Mouse (Mus musculus) limb, embryonic 12.5 days (tissue): Measurements from ENCODE around the gene Ntf3. TPM values are rescaled to one million over a fixed set of nuclear protein-coding genes. Genes with fewer than 3 reads are reported as not detected.

ENCODE experiments used
- ATAC-seq: fragments of 200-750 bp; cut with Nextera tagmentation; 2 replicates; pipeline ENCODE4 v1.8.0; 2017; ENCODE audit warnings: low read depth, moderate TSS enrichment; ENCODE audit not compliant: insufficient number of reproducible peaks, insufficient read depth, low FRiP score, low TSS enrichment
- H3K27ac ChIP-seq: fragments of 300-500 bp; sonication (generic); 2 replicates; pipeline ENCODE4 v1.5.1; 2016; ENCODE audit warnings: mild to moderate bottlenecking, moderate library complexity
- H3K27me3 ChIP-seq: fragments of 300-500 bp; sonication (generic); 2 replicates; pipeline ENCODE4 v1.6.1; 2016; ENCODE audit warnings: mild to moderate bottlenecking, moderate library complexity
- H3K36me3 ChIP-seq: fragments of 300-500 bp; sonication (generic); 2 replicates; pipeline ENCODE4 v1.6.1; 2016; ENCODE audit warnings: mild to moderate bottlenecking, moderate library complexity
- H3K4me1 ChIP-seq: fragments of 300-500 bp; sonication (generic); replicated peaks from 2 replicates; pipeline ENCODE4 v1.6.1; 2016
- H3K4me2 ChIP-seq: fragments of 300-500 bp; sonication (generic); 2 replicates; pipeline ENCODE4 v1.6.1; 2016; ENCODE audit warnings: mild to moderate bottlenecking, moderate library complexity
- H3K4me3 ChIP-seq: fragments of 300-500 bp; sonication (generic); replicated peaks from 2 replicates; pipeline ENCODE4 v1.5.1; 2016; ENCODE audit warnings: mild to moderate bottlenecking
- H3K9ac ChIP-seq: fragments of 300-500 bp; sonication (generic); replicated peaks from 2 replicates; pipeline ENCODE4 v1.6.1; 2016; ENCODE audit warnings: mild to moderate bottlenecking, moderate library complexity
- H3K9me3 ChIP-seq: fragments of 300-500 bp; sonication (generic); 2 replicates; pipeline ENCODE4 v1.6.1; 2016; ENCODE audit warnings: mild to moderate bottlenecking, moderate library complexity
- WGBS: fragments of 180-500 bp; shearing (Covaris S2); methylation state at CpG from one replicate; pipeline ENCODE4 v1.1.7; 2016; 5-methylcytosine and 5-hydroxymethylcytosine counted together
- polyA plus RNA-seq: library from polyadenylated mRNA; unstranded; fragments of >200 nt; fragmentation: Nextera tagmentation; extraction: Ambion mirVana; gene quantifications from 2 replicates; pipeline ENCODE4 v1.2.1, GENCODE M21; 2016

The Ntf3 gene
- polyA plus RNA-seq, 1 experiment from 2014 or later = 27.6 TPM

- H3K36me3 ChIP-seq = no peaks in the 10 kb centered on the region
- no peak overlapping the region for H3K4me3 ChIP-seq
- peaks cover 20% of the 10 kb centered on the region for H3K4me1 ChIP-seq
- H3K9ac ChIP-seq = no peak overlapping the region
- ATAC-seq = no peak
- no peak overlapping the region for H3K4me2 ChIP-seq
- H3K27ac ChIP-seq = no peak overlapping the region
- 89% methylated on average over 4 of the region's 4 CpGs for WGBS
- no peaks in the 10 kb centered on the region for H3K9me3 ChIP-seq
- no peaks in the 10 kb centered on the region for H3K27me3 ChIP-seq
These were observed 4.1 kb upstream of the Ntf3 start for GRCm38 (mm10) chr6:126170772-126171171.

- Histone ChIP-seq H3K36me3 (no peaks in the 10 kb centered on the region), H3K9me3 (no peaks in the 10 kb centered on the region), H3K27me3 (0 out of 2 replicates have a peak, but pooled peaks cover 3% of the 10 kb centered on the region), H3K4me1 (peaks cover 40% of the 10 kb centered on the region), H3K4me2 (peak overlapping the region; percentile 92), H3K9ac (no peak overlapping the region), H3K27ac (peak overlapping the region; percentile 73), H3K4me3 (no peak overlapping the region)
- WGBS = 9% methylated on average over 3 of the region's 3 CpGs
- no peak for ATAC-seq
These were observed 1.0 kb upstream of the Ntf3 start for GRCm38 (mm10) chr6:126167731-126168130.

- no peak for ATAC-seq
- Histone ChIP-seq H3K4me2 (peak overlapping the region; percentile 92), H3K9me3 (no peaks in the 10 kb centered on the region), H3K4me3 (peak overlapping the region; percentile 63), H3K4me1 (peaks cover 46% of the 10 kb centered on the region), H3K36me3 (no peaks in the 10 kb centered on the region), H3K9ac (peak overlapping the region; percentile 42), H3K27ac (peak overlapping the region; percentile 73), H3K27me3 (0 out of 2 replicates have a peak, but pooled peaks cover 3% of the 10 kb centered on the region)
- WGBS = 0% methylated on average over 5 of the region's 6 CpGs
These were observed 489 bp upstream of the Ntf3 start for GRCm38 (mm10) chr6:126167208-126167590.

- no peak for ATAC-seq
- Histone ChIP-seq H3K27ac (peak overlapping the region; percentile 73), H3K9ac (peak overlapping the region; percentile 42), H3K4me1 (peaks cover 61% of the 10 kb centered on the region), H3K36me3 (no peaks in the 10 kb centered on the region), H3K4me2 (peak overlapping the region; percentile 92), H3K9me3 (no peaks in the 10 kb centered on the region), H3K27me3 (0 out of 2 replicates have a peak, but pooled peaks cover 3% of the 10 kb centered on the region), H3K4me3 (peak overlapping the region; percentile 63)
- WGBS = 3% methylated on average over 17 of the region's 17 CpGs
These were observed 1.0 kb downstream of the Ntf3 start for GRCm38 (mm10) chr6:126165591-126166155.

GRCm38 (mm10) chr6:126164781-126165180, 1.9 kb downstream of the Ntf3 start:
- H3K36me3 ChIP-seq = no peaks in the 10 kb centered on the region
- H3K9ac ChIP-seq = peak overlapping the region; percentile 75
- no peak for ATAC-seq
- H3K4me3 ChIP-seq = peak overlapping the region; percentile 63
- H3K27ac ChIP-seq = peak overlapping the region; percentile 87
- peaks cover 66% of the 10 kb centered on the region for H3K4me1 ChIP-seq
- WGBS = 1% methylated on average over 27 of the region's 27 CpGs
- no peaks in the 10 kb centered on the region for H3K9me3 ChIP-seq
- 0 out of 2 replicates have a peak, but pooled peaks cover 3% of the 10 kb centered on the region for H3K27me3 ChIP-seq
- peak overlapping the region; percentile 92 for H3K4me2 ChIP-seq

DNA sequence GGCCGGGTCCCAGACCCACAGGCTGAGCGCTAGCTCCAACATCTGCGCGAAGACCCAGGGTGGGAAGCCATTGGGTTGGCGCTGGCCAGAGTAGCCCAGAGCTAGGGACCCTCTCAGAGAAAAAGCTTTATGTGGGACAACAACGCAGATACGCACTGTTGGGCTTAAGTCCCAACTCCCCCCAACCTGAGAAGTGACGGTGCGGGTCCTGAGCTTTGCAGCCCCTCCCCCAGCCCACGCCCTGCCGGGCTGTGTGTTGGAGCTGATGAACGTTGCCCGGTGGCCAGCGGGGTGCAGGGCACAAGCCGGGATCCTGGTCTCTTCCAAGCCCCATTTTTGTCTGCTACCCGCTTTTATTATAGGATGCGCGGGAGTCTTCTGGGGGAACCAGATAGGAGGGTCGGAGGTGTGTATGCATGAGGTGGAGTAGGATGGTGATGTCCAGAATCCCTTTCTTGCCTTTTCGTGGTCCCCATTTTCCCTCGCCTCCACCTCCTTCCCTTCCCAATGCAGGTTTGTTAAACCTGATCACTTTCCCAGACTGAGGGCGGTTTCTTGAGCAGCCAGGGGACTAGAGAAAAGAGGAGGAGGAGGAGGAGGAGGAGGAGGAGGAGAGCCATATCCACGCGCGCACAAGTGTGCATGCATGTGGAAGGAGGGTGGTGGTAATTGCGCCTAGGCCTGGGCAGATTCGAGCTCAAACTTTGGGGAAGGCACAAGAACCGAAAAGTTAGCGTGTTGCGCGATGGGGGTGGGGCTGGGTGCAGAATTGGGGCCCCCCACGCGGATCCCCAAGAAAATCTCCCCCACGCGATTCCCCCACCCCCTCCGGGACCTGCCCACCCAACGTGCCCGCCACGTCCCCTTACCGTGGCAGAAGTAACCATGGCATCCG, 2.6 kb downstream of the Ntf3 start:
- ATAC-seq = no peak
- H3K27me3 ChIP-seq = 0 out of 2 replicates have a peak, but pooled peaks cover 3% of the 10 kb centered on the region
- H3K4me1 ChIP-seq = peaks cover 73% of the 10 kb centered on the region
- peak overlapping the region; percentile 63 for H3K4me3 ChIP-seq
- peak overlapping the region; percentile 75 for H3K9ac ChIP-seq
- WGBS = under 1% methylated on average over 41 of the region's 41 CpGs
- 0 out of 2 replicates have a peak, but pooled peaks cover 1% of the 10 kb centered on the region for H3K36me3 ChIP-seq
- peak overlapping the region; percentile 87 for H3K27ac ChIP-seq
- H3K9me3 ChIP-seq = no peaks in the 10 kb centered on the region
- H3K4me2 ChIP-seq = peak overlapping the region; percentile 92

GRCm38 (mm10) chr6:126163181-126163621, 3.5 kb downstream of the Ntf3 start:
- Histone ChIP-seq H3K4me3 (peak overlapping the region; percentile 63), H3K36me3 (0 out of 2 replicates have a peak, but pooled peaks cover 7% of the 10 kb centered on the region), H3K9ac (peak overlapping the region; percentile 75), H3K27me3 (0 out of 2 replicates have a peak, but pooled peaks cover 3% of the 10 kb centered on the region), H3K4me2 (peak overlapping the region; percentile 92), H3K4me1 (peaks cover 78% of the 10 kb centered on the region), H3K27ac (peak overlapping the region; percentile 87), H3K9me3 (peaks cover 4% of the 10 kb centered on the region; the same call in 1 of the 2 replicates)
- under 1% methylated on average over 25 of the region's 25 CpGs for WGBS
- peak; percentile 66 for ATAC-seq

DNA sequence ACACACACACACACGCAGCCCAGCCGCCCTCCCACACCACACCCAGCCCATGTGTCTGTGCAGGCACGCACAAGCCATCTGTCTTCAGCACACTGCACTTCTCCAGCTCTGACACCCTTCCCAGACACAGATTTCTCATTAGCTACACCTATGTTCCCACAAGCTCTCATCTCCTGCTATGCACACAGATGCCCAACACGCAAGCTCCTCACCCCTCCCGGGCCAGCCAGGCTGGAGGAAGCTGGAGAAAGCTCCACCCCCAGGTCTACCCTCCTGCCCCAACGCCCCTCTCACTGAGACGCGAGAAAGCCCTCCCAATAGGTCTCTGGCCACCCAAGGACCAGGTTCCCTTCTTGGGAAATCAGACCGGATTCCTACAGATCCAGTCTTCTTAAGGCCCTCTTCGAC, 4.4 kb downstream of the Ntf3 start:
- H3K4me2 ChIP-seq = peak overlapping the region; percentile 92
- H3K27ac ChIP-seq = peak overlapping the region; percentile 87
- H3K9me3 ChIP-seq = peaks cover 4% of the 10 kb centered on the region; the same call in 1 of the 2 replicates
- H3K9ac ChIP-seq = peak overlapping the region; percentile 75
- 0 out of 2 replicates have a peak, but pooled peaks cover 7% of the 10 kb centered on the region for H3K36me3 ChIP-seq
- H3K4me3 ChIP-seq = peak overlapping the region; percentile 63
- no peak for ATAC-seq
- H3K4me1 ChIP-seq = peaks cover 83% of the 10 kb centered on the region
- 0 out of 2 replicates have a peak, but pooled peaks cover 3% of the 10 kb centered on the region for H3K27me3 ChIP-seq
- 1% methylated on average over 10 of the region's 10 CpGs for WGBS

DNA sequence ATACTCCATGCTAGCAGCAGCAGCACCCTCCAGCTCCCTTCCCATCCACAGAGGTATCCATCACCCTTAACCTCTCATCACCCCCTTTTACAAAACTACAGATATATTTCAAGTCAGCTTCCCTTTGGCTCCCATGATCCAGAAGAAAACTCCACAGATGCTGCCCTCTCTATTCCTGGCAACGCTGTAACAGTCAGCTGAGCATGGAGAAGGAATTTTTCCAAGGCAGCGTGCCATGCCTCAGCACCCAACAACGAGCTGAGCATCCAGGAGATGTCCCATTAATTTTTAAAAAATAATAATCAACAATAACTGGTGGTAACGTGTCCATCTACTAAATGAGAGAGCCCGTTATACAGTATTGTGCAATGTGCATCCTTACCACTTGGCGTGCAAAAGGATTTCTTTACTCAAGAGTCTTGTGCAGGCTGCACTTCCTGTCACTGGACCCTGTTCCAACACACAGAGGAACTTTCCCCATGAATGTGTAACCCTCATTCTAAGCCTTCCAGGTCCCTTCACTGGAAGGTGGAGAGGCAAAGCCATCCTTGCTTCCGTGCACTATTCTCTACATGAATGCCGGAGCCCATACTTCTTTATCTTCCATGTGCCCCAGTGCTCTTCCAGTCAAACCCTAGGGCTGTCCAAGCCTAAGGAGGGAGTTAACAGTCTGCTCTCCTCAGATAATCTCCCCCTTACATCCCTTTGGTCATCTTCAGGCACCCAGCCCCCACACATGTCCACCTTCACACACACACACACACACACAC, 5.0 kb downstream of the Ntf3 start:
- WGBS = 60% methylated on average over 8 of the region's 8 CpGs
- H3K4me3 ChIP-seq = peak overlapping the region; percentile 63
- peaks cover 83% of the 10 kb centered on the region for H3K4me1 ChIP-seq
- H3K9ac ChIP-seq = peak overlapping the region; percentile 75; the same call in 1 of the 2 replicates
- peaks cover 4% of the 10 kb centered on the region; the same call in 1 of the 2 replicates for H3K9me3 ChIP-seq
- ATAC-seq = no peak
- peak overlapping the region; percentile 92 for H3K4me2 ChIP-seq
- H3K36me3 ChIP-seq = 0 out of 2 replicates have a peak, but pooled peaks cover 7% of the 10 kb centered on the region
- 0 out of 2 replicates have a peak, but pooled peaks cover 3% of the 10 kb centered on the region for H3K27me3 ChIP-seq
- no peak overlapping the region for H3K27ac ChIP-seq

GRCm38 (mm10) chr6:126160067-126160411, 6.7 kb downstream of the Ntf3 start:
- H3K4me1 ChIP-seq = peaks cover 84% of the 10 kb centered on the region
- WGBS = 62% methylated on average over 5 of the region's 5 CpGs
- peaks cover 4% of the 10 kb centered on the region; the same call in 1 of the 2 replicates for H3K9me3 ChIP-seq
- 0 out of 2 replicates have a peak, but pooled peaks cover 3% of the 10 kb centered on the region for H3K27me3 ChIP-seq
- H3K9ac ChIP-seq = no peak overlapping the region
- H3K4me3 ChIP-seq = no peak overlapping the region
- H3K4me2 ChIP-seq = no peak overlapping the region
- 0 out of 2 replicates have a peak, but pooled peaks cover 7% of the 10 kb centered on the region for H3K36me3 ChIP-seq
- H3K27ac ChIP-seq = peak overlapping the region; percentile 25; the same call in 1 of the 2 replicates
- ATAC-seq = no peak
